Mouse (Mus musculus) megakaryocyte, embryonic 14.5 days (primary cell): ENCODE data around the gene Col4a2.

ENCODE experiments used
- FLI1 ChIP-seq: IDR thresholded peaks from 2 replicates; pipeline ENCODE4 v1.6.1; 2012; ENCODE audit warnings: low read length, inconsistent platforms, mixed read lengths
- GATA1 ChIP-seq: IDR thresholded peaks from 3 replicates; pipeline ENCODE4 v1.6.1; 2012; ENCODE audit warnings: mixed read lengths, low read length, inconsistent platforms, borderline replicate concordance

GRCm38 (mm10) chr8:11277602-11278051 is 35.0 kb upstream of the Col4a2 start:
- TF ChIP-seq GATA1: no peak
- no peak for TF ChIP-seq FLI1
